Mouse (Mus musculus) limb, embryonic 11.5 days (tissue): ENCODE data around the gene Neurod2. TPM values are rescaled to one million over a fixed set of nuclear protein-coding genes. Genes with fewer than 3 reads are reported as not detected.

Source experiments
- ATAC-seq: fragments of 200-750 bp; cut with Nextera tagmentation; 2 replicates; pipeline ENCODE4 v1.8.0; 2017; ENCODE audit warnings: low read depth; ENCODE audit not compliant: insufficient number of reproducible peaks, low FRiP score, low TSS enrichment
- DNase-seq: peaks from one replicate; pipeline ENCODE4 v3.0.0-alpha.2; 2015; ENCODE audit warnings: low spot score
- H3K27ac ChIP-seq: fragments of 300-500 bp; sonication (generic); replicated peaks from 2 replicates; pipeline ENCODE4 v1.5.1; 2014; ENCODE audit warnings: low read depth, mild to moderate bottlenecking, low read length
- H3K27me3 ChIP-seq: fragments of 300-500 bp; sonication (generic); 2 replicates; pipeline ENCODE4 v1.6.1; 2014; ENCODE audit warnings: mild to moderate bottlenecking, low read length, mixed read lengths; ENCODE audit not compliant: control insufficient read depth, insufficient read depth
- H3K36me3 ChIP-seq: fragments of 300-500 bp; sonication (generic); 2 replicates; pipeline ENCODE4 v1.6.1; 2014; ENCODE audit warnings: mild to moderate bottlenecking, low read length, moderate library complexity, mixed read lengths; ENCODE audit not compliant: control insufficient read depth, insufficient read depth
- H3K4me1 ChIP-seq: fragments of 300-500 bp; sonication (generic); 2 replicates; pipeline ENCODE4 v1.6.1; 2014; ENCODE audit warnings: low read length, mixed read lengths; ENCODE audit not compliant: control insufficient read depth, insufficient read depth
- H3K4me2 ChIP-seq: fragments of 300-500 bp; sonication (generic); 2 replicates; pipeline ENCODE4 v1.6.1; 2014; ENCODE audit warnings: low read depth, mild to moderate bottlenecking, moderate library complexity; ENCODE audit not compliant: severe bottlenecking
- H3K4me3 ChIP-seq: fragments of 300-500 bp; sonication (generic); 2 replicates; pipeline ENCODE4 v1.5.1; 2014; ENCODE audit warnings: low read depth, low read length
- H3K9ac ChIP-seq: fragments of 300-500 bp; sonication (generic); 2 replicates; pipeline ENCODE4 v1.6.1; 2014; ENCODE audit warnings: mild to moderate bottlenecking, low read length
- H3K9me3 ChIP-seq: fragments of 300-500 bp; sonication (generic); 2 replicates; pipeline ENCODE4 v1.6.1; 2016; ENCODE audit warnings: low read length; ENCODE audit not compliant: control insufficient read depth
- WGBS: fragments of 180-500 bp; shearing (Covaris S2); extraction: QIAGEN DNeasy Blood & Tissue Kit; methylation state at CpG from one replicate; pipeline ENCODE4 v1.1.7; 2014; 5-methylcytosine and 5-hydroxymethylcytosine counted together
- polyA plus RNA-seq: library from polyadenylated mRNA; unstranded; fragments of >200 nt; fragmentation: Nextera tagmentation; extraction: Ambion mirVana; gene quantifications from 2 replicates; pipeline ENCODE4 v1.2.1, GENCODE M21; 2014

The Neurod2 gene
- polyA plus RNA-seq, 1 experiment from 2014 or later, result not detected

DNA sequence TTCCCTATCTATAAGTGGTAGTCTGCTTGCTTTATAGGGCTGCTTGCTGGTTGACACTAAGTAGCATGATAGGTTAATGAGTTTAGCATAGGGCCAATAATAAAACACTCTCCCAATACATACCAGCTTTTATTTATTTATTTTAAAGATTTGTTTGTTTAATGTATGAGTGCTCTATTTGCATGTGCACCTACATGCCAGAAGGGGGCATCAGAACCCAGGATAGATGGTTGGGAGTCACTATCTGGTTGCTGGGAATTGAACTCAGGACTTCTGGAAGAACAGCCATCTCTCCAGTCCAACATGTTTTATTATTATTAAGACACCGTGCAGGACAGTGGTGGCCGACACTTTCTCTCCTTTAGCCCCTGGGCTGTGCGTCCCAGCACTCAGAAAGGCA lies 2.7 kb upstream of the Neurod2 start:
- no peak overlapping the region for H3K4me2 ChIP-seq
- H3K27me3 ChIP-seq, result peaks cover 98% of the 10 kb centered on the region
- H3K9ac ChIP-seq, result no peak overlapping the region
- WGBS, result 83% methylated on average over 3 of the region's 3 CpGs
- H3K9me3 ChIP-seq, result no peaks in the 10 kb centered on the region
- 0 out of 2 replicates have a peak, but pooled peaks cover 7% of the 10 kb centered on the region for H3K4me1 ChIP-seq
- H3K27ac ChIP-seq, result no peak overlapping the region
- DNase-seq (no peak), ATAC-seq (no peak)
- no peak overlapping the region for H3K4me3 ChIP-seq
- H3K36me3 ChIP-seq, result no peaks in the 10 kb centered on the region

DNA sequence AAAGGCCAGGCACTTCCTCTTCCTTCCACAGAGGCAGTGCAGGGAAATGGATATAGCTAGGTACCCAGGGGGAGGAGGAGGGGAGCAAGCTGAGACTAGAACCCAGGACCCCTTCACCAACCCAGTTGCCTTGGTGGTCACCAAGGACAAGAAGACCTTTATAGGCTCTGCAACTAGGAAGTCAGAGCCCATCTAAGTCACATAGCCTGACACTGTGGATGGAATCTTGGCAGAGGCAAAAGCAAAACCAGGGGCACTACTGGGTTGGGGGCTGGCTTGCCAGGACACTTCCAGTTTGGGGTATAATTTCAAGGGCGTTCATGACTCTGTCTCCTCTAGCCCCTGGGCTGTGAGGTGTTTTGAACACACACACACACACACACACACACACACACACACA lies 2.0 kb upstream of the Neurod2 start:
- no peak overlapping the region for H3K9ac ChIP-seq
- peaks cover 98% of the 10 kb centered on the region for H3K27me3 ChIP-seq
- DNase-seq, result no peak
- no peak overlapping the region for H3K4me3 ChIP-seq
- no peak for ATAC-seq
- H3K4me1 ChIP-seq, result 0 out of 2 replicates have a peak, but pooled peaks cover 7% of the 10 kb centered on the region
- no peak overlapping the region for H3K4me2 ChIP-seq
- no peaks in the 10 kb centered on the region for H3K9me3 ChIP-seq
- no peak overlapping the region for H3K27ac ChIP-seq
- H3K36me3 ChIP-seq, result no peaks in the 10 kb centered on the region
- WGBS, result 31% methylated on average over 1 of the region's 1 CpGs

DNA sequence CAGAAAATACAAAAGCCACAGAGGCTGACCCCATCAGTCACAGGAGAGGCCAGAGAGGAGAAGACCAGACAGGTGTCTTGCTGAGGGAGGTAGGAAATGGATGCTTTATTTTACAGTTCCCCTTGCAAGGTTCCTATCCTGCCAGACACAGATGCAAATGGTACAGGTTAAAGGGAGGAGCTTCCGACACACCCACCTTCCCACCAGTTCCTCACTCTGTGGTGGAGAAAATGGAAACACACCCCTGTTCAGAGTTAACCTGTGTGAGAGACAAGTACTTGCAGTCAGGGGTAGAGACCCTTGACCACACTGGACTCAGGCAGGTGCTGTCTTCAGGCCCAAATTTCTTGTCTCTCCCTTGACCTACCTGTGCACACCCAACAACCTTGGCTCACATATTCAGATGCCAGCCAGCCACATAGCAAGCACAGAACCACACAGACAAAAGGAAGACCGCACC lies 1.3 kb upstream of the Neurod2 start:
- H3K4me1 ChIP-seq, result 0 out of 2 replicates have a peak, but pooled peaks cover 7% of the 10 kb centered on the region
- no peak overlapping the region for H3K27ac ChIP-seq
- H3K9ac ChIP-seq, result no peak overlapping the region
- peaks cover 96% of the 10 kb centered on the region for H3K27me3 ChIP-seq
- H3K4me3 ChIP-seq, result no peak overlapping the region
- WGBS, result 44% methylated on average over 2 of the region's 2 CpGs
- no peak for ATAC-seq
- DNase-seq, result no peak
- no peak overlapping the region for H3K4me2 ChIP-seq
- H3K36me3 ChIP-seq, result no peaks in the 10 kb centered on the region
- H3K9me3 ChIP-seq, result no peaks in the 10 kb centered on the region

DNA sequence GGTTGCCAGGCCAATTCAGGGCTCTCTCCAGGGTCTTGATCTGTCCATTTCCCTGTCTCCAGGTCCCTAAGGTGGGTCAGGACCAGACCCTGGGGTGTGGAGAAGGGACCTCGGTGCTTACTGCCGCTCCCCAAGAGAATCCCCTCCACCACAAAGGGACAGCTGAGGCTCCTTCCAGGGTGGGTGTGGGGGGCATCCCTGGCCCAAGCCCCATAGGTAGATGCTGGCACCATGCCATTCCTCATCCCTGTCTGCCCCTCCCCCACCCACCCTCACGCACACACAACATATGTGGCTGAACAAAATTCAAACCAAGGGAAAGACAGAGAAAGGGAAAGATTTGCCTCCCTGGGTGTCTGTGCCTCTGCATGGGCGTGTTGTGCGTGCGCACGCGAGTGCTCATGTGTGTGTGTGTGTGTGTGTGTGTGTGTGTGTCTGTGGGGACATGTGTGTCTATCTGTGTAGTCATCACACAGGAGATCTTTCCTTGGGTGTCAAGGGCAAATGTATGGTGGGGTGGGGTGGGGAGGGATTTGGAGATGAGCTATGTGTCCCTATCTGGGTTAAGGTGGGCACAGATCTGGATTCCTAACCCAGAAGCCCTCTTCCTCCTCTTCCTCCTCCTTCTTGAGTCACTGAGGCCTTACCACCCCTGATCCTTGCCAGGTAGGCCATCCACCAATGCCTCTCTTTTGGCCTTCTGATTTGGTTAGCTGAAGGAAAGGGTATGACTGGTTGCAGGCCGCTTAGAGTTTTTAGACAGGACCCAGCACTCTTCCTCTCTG lies 704 bp upstream of the Neurod2 start:
- no peak for ATAC-seq
- no peak for DNase-seq
- peaks cover 96% of the 10 kb centered on the region for H3K27me3 ChIP-seq

DNA sequence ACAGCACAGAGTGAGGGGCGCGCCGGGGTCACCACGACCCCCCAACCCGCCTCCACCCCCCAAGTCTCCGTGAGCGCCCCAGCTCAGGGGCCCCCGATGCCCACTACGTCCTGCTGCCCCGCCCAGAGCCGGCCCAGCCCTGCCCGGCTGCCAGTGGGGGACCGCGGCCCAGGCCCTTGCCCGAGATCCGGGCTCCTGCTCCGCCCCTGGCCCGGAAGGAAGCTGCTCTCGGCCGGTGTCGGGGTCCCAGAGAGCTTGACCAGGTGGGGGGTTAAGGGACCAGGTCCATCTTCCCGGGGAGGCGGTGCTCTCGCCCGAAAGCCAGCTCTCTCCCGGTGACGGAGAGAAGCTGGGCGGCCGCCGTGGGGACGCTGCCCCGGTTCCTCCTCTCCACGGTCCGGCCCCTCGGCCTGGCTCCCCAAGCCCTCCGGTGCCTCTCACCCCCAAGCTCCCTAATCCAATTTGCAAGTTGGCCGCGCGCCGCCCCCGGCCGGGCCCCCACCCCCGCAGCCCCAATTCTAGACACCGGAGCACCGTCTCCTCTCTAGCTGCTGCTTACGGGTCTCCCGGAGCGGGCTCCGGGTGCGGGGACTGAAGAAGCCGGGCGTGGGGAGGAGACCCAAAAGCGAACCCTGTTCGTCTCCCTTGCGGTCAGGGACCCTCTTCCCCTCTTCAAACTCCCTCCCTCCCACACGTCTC lies 928 bp downstream of the Neurod2 start:
- DNase-seq (peak; percentile 60), ATAC-seq (no peak)
- Histone ChIP-seq H3K9ac (no peak overlapping the region), H3K9me3 (no peaks in the 10 kb centered on the region), H3K4me3 (peak overlapping the region; percentile 17; the same call in 1 of the 2 replicates), H3K4me1 (0 out of 2 replicates have a peak, but pooled peaks cover 7% of the 10 kb centered on the region), H3K27me3 (peaks cover 96% of the 10 kb centered on the region), H3K36me3 (no peaks in the 10 kb centered on the region), H3K4me2 (peak overlapping the region; percentile 17; the same call in 1 of the 2 replicates), H3K27ac (no peak overlapping the region)
- WGBS, result 2% methylated on average over 44 of the region's 56 CpGs

More for the DNA sequence above, 704 bp upstream of the Neurod2 start:
- Histone ChIP-seq H3K36me3 (no peaks in the 10 kb centered on the region), H3K4me3 (no peak overlapping the region), H3K9me3 (no peaks in the 10 kb centered on the region), H3K9ac (no peak overlapping the region), H3K4me1 (0 out of 2 replicates have a peak, but pooled peaks cover 7% of the 10 kb centered on the region), H3K27ac (no peak overlapping the region), H3K4me2 (no peak overlapping the region)
- WGBS, result 37% methylated on average over 9 of the region's 9 CpGs

DNA sequence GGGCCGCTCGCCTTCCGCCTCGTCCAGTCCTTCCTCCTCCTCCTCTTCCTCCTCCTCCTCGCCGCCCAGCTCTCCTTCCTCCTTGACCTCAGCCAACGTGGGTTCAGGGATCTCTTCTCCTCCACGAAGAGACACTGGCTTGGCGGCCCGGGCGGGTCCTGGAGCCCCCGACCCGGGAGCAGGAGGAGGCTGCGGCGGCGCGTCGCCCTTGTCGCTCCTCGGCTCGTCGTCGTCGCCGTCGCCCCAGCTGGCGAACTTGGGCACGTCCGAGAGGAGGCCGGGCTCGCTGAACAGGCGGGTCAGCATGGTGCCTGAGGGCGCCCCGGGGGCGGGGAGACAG lies 1.4 kb downstream of the Neurod2 start:
- DNase-seq, result peak; percentile 49
- under 1% methylated on average over 34 of the region's 35 CpGs for WGBS
- Histone ChIP-seq H3K9me3 (no peaks in the 10 kb centered on the region), H3K4me3 (peak overlapping the region; percentile 17; the same call in 1 of the 2 replicates), H3K4me2 (no peak overlapping the region), H3K4me1 (0 out of 2 replicates have a peak, but pooled peaks cover 7% of the 10 kb centered on the region), H3K27ac (no peak overlapping the region), H3K27me3 (peaks cover 96% of the 10 kb centered on the region), H3K9ac (no peak overlapping the region), H3K36me3 (no peaks in the 10 kb centered on the region)
- ATAC-seq, result no peak

DNA sequence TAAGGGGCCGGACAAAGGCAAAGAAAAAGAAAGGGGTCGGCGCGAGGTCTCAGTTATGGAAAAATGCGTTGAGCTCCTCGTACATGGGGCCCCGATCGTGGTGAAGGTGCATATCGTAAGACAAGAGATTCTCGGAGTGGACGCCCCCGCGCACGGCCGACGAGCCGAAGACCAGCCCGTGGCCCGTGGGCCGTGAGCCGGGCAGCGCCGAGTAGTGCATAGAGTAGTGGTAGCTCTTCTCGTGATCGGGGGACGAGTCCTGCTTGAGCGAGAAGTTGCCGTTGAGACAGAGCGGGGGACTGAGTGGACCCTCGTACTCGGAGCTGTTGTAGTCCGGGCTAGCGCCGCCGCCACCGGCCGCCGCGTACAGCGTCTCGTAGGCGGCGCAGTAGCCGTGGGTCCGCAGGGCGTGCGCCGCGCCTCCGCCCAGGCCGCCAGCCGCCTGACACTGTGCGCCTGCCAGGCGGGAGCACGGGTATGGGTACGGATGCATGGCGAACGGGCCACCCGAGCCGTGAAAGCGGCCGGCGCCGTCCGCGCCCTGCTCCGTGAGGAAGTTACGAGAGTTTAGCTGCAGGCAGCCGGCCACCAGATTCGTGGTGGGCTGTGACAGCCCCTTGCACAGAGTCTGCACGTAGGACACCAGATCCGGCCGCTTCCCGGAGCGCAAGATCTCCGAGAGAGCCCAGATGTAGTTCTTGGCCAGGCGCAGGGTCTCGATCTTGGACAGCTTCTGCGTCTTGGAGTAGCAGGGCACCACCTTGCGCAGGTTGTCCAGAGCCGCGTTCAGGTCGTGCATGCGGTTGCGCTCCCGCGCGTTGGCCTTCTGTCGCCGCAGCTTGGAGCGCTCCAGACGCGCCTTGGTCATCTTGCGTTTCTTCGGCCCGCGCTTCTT lies 2.1 kb downstream of the Neurod2 start:
- under 1% methylated on average over 97 of the region's 97 CpGs for WGBS

DNA sequence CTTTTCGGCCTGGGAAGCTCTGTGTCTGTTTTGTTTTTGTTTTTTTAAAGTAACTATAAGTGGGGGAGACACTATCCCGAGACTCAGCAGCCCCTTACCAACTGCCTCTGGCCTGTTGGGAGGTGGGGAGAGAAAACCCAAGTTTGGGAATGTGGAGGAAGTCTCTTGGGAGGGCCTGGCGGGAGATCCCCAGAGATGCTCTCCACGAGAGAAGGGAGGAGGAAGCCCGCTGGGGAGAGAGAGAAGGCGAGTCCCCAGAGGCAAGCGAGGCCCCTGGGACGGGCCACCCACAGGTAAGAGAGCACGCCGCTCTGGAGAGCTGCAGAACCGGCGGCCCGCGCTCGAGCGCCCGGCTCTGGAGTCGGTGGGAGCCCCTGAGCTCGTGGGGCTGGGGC lies 2.7 kb downstream of the Neurod2 start:
- H3K27ac ChIP-seq, result no peak overlapping the region
- peaks cover 96% of the 10 kb centered on the region for H3K27me3 ChIP-seq
- H3K4me2 ChIP-seq, result no peak overlapping the region
- H3K9me3 ChIP-seq, result no peaks in the 10 kb centered on the region
- no peak overlapping the region for H3K4me3 ChIP-seq
- ATAC-seq (no peak), DNase-seq (peak; percentile 46)
- H3K9ac ChIP-seq, result no peak overlapping the region
- WGBS, result under 1% methylated on average over 19 of the region's 19 CpGs
- H3K4me1 ChIP-seq, result 0 out of 2 replicates have a peak, but pooled peaks cover 7% of the 10 kb centered on the region
- no peaks in the 10 kb centered on the region for H3K36me3 ChIP-seq

More for the DNA sequence above, 2.1 kb downstream of the Neurod2 start:
- ATAC-seq, result no peak
- DNase-seq, result peak; percentile 71
- H3K27me3 ChIP-seq, result peaks cover 97% of the 10 kb centered on the region
- H3K4me3 ChIP-seq, result peak overlapping the region; percentile 17
- no peak overlapping the region for H3K27ac ChIP-seq
- H3K36me3 ChIP-seq, result no peaks in the 10 kb centered on the region
- H3K4me1 ChIP-seq, result 0 out of 2 replicates have a peak, but pooled peaks cover 7% of the 10 kb centered on the region
- peak overlapping the region; percentile 15 for H3K4me2 ChIP-seq
- no peak overlapping the region for H3K9ac ChIP-seq
- H3K9me3 ChIP-seq, result no peaks in the 10 kb centered on the region
